Comparison of ENCODE assay signal across 22 mouse cellular contexts in genomic region chr9:92384401-92384800, GRCm38 (mm10).
DNase-seq lines count a peak whose midpoint lies in the region; ATAC-seq lines count a peak whose summit lies in the region.
"Had no signal": no experiment of that assay in that cellular context is flagged by ENCODE, and none has a peak within 500 bp of the region (broad histone marks: within the 10 kb centered on the region; RNA-seq: fewer than 3 reads in every experiment).

No protein-coding gene starts in this region.

- H3K4me2 ChIP-seq in neural tube, embryonic 15.5 days = no peak overlapping the region
- H3K4me2 ChIP-seq: embryonic facial prominence, embryonic 15.5 days; limb, embryonic 12.5 days; liver, embryonic 12.5 days; neural tube, embryonic 13.5 days had no signal

- no peak overlapping the region for H3K4me3 ChIP-seq in neural tube, embryonic 15.5 days (replicated peaks)
- H3K4me3 ChIP-seq: embryonic facial prominence, embryonic 15.5 days; heart, adult 2 months; limb, embryonic 12.5 days; liver, embryonic 12.5 days; neural tube, embryonic 13.5 days had no signal

- DNase-seq in 416B (ENCODE audit: low read depth) = peak; percentile 95
- peak; percentile 72 for DNase-seq in Muller cell, postnatal 12 days (ENCODE audit: inconsistent ontology term)
- peak; percentile 44 for DNase-seq in fibroblast of lung, adult 2 months (ENCODE audit: low read depth)
- DNase-seq in right cerebral cortex, postnatal 36 days (ENCODE audit: low spot score in 2 of 2) = no peak
- DNase-seq in layer of hippocampus, postnatal 14 days (ENCODE audit: low spot score in 2 of 2) = no peak
- no peak for DNase-seq in B cell, adult 2 months
- DNase-seq: adrenal gland, postnatal 10 days; cerebellum, adult 11 months; cerebellum, postnatal 25 days; heart, adult 2 months; heart, postnatal 4 days; kidney, adult 9 months; kidney, postnatal 25 days; lung, adult 2 months; spleen, adult 18-20 months had no signal

- no peak overlapping the region for H3K27ac ChIP-seq in neural tube, embryonic 15.5 days (replicated peaks)
- H3K27ac ChIP-seq: embryonic facial prominence, embryonic 15.5 days; heart, adult 2 months; limb, embryonic 12.5 days; liver, embryonic 12.5 days; neural tube, embryonic 13.5 days had no signal

- H3K27me3 ChIP-seq in neural tube, embryonic 15.5 days (replicated peaks) = no peaks in the 10 kb centered on the region
- H3K27me3 ChIP-seq: embryonic facial prominence, embryonic 15.5 days; limb, embryonic 12.5 days; liver, embryonic 12.5 days; neural tube, embryonic 13.5 days had no signal

- no peaks in the 10 kb centered on the region for H3K36me3 ChIP-seq in neural tube, embryonic 15.5 days
- H3K36me3 ChIP-seq: embryonic facial prominence, embryonic 15.5 days; limb, embryonic 12.5 days; liver, embryonic 12.5 days; neural tube, embryonic 13.5 days had no signal

- WGBS in neural tube, embryonic 15.5 days = 73% methylated on average over 3 of the region's 3 CpGs

- peak; percentile 63 for ATAC-seq in monocyte, adult 5-6 weeks (replicated peaks; ENCODE audit: insufficient number of reproducible peaks, low FRiP score, low TSS enrichment, poor library complexity, severe bottlenecking)
- ATAC-seq in neural tube, embryonic 15.5 days (ENCODE audit: low FRiP score) = no peak
- ATAC-seq: hindbrain, embryonic 16.5 days; liver, embryonic 12.5 days had no signal

- no peaks in the 10 kb centered on the region for H3K4me1 ChIP-seq in neural tube, embryonic 15.5 days
- H3K4me1 ChIP-seq: embryonic facial prominence, embryonic 15.5 days; limb, embryonic 12.5 days; liver, embryonic 12.5 days; neural tube, embryonic 13.5 days had no signal

- H3K9ac ChIP-seq in neural tube, embryonic 15.5 days (replicated peaks) = no peak overlapping the region
- H3K9ac ChIP-seq: embryonic facial prominence, embryonic 15.5 days; limb, embryonic 12.5 days; liver, embryonic 12.5 days; neural tube, embryonic 13.5 days had no signal

- H3K9me3 ChIP-seq in neural tube, embryonic 15.5 days (replicated peaks) = no peaks in the 10 kb centered on the region
- H3K9me3 ChIP-seq: embryonic facial prominence, embryonic 15.5 days; limb, embryonic 12.5 days; liver, embryonic 12.5 days; neural tube, embryonic 13.5 days had no signal

Comparison
In these comparisons a context has a peak if more than half of its experiments do, and no peak if none do; other contexts are left out.
1. DNase-seq: peak in 416B (single experiment), Muller cell, postnatal 12 days (single experiment) and fibroblast of lung, adult 2 months (single experiment); none in right cerebral cortex, postnatal 36 days (0 of 2), layer of hippocampus, postnatal 14 days (0 of 2) and B cell, adult 2 months (0 of 2).